Mouse (Mus musculus) gastrocnemius, adult 8-10 months (tissue): ENCODE results near the gene Ccng2. TPM values are rescaled to one million over a fixed set of nuclear protein-coding genes. Genes with fewer than 3 reads are reported as not detected.

Experiments
- total RNA-seq, 4 experiments: library from RNA; stranded (reverse); gene quantifications; 2 replicates each; pipeline ENCODE4 v1.2.4; 2022

Ccng2 gene
- total RNA-seq, 4 experiments from 2014 or later: 10.1 to 13.5 (median 12.2) TPM

Other genes starting within 250 kb of the Ccng2 start
- gene Sowahb, start 222.2 kb upstream of the Ccng2 start, total RNA-seq: under 1 TPM; 0.16 to 0.25 (median 0.21) TPM
- 100 to 1,000 TPM in 1 of 4 experiments, 10 to 100 TPM in 3; 91.3 to 100 (median 94.8) TPM for gene Sept11, start 173.8 kb upstream of the Ccng2 start, total RNA-seq
- 10 to 100 TPM; 58.7 to 80.0 (median 65.4) TPM for gene Ccni, start 60.8 kb upstream of the Ccng2 start, total RNA-seq
- not detected for gene 2010109A12Rik, start 60.7 kb upstream of the Ccng2 start, total RNA-seq